Mouse (Mus musculus): ENCODE measurements around the gene Dnaaf1. TPM values are rescaled to one million over a fixed set of nuclear protein-coding genes. Genes with fewer than 3 reads are reported as not detected.
A peak's percentile ranks its signal among the peaks of the same experiment; 100 is the strongest.

The Dnaaf1 gene
- polyA plus RNA-seq, 1 experiment = not detected

DNA sequence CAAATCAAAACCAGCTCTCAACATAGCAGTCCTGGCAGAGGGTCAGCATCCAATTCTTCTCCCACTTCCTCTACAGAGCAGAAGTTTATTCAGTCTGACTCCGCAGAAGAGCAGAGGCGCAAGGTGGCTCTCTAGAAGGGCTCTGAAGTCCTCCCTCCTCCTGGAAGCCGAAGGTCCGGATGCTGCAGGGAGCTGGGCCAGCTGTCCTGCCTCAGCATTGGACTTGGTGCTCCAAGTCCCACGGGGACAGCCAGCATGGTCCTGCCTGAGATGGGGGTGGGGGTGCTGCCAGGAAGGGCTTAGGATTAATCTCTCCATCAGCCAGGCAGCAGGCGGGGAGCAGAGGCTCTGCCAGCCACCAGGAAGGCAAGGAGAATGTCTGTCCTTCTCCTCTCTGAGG is 60.3 kb downstream of the Dnaaf1 start, which contains the start of gene Kcng4:
Gene Kcng4 (minus strand): TSS at position 303 of the 400 bp plus-strand sequence.
- Histone ChIP-seq H3K27ac (ENCODE audit: insufficient read depth, low read depth, low read length) (0 out of 2 replicates have a peak within 1 kb of the TSS, but pooled peaks have one; percentile 14), H3K4me3 (ENCODE audit: insufficient read depth, low read depth, low read length) (no peak within 1 kb of the TSS), H3K4me1 (ENCODE audit: control insufficient read depth, insufficient read depth, low read length) (peaks cover 10% of the 10 kb centered on the region)
- WGBS = 41% methylated on average over 6 of the region's 6 CpGs
- TF ChIP-seq CTCF (IDR thresholded peaks at IDR 0.05; ENCODE audit: insufficient read depth, low read depth, low read length) = no peak
- no peak for TF ChIP-seq POLR2A (IDR thresholded peaks at IDR 0.05; ENCODE audit: insufficient read depth, low read depth, low read length)

GRCm38 (mm10) chr8:119635958-119636357 is 60.9 kb downstream of the Dnaaf1 start:
- Histone ChIP-seq H3K4me1 (ENCODE audit: control insufficient read depth, insufficient read depth, low read length) (peaks cover 10% of the 10 kb centered on the region), H3K27ac (ENCODE audit: insufficient read depth, low read depth, low read length) (0 out of 2 replicates have a peak overlapping the region, but pooled peaks have one; percentile 14), H3K4me3 (ENCODE audit: insufficient read depth, low read depth, low read length) (no peak overlapping the region)
- WGBS = 75% methylated on average over 2 of the region's 2 CpGs
- TF ChIP-seq POLR2A (IDR thresholded peaks at IDR 0.05; ENCODE audit: insufficient read depth, low read depth, low read length) (no peak), CTCF (IDR thresholded peaks at IDR 0.05; ENCODE audit: insufficient read depth, low read depth, low read length) (no peak)

DNA sequence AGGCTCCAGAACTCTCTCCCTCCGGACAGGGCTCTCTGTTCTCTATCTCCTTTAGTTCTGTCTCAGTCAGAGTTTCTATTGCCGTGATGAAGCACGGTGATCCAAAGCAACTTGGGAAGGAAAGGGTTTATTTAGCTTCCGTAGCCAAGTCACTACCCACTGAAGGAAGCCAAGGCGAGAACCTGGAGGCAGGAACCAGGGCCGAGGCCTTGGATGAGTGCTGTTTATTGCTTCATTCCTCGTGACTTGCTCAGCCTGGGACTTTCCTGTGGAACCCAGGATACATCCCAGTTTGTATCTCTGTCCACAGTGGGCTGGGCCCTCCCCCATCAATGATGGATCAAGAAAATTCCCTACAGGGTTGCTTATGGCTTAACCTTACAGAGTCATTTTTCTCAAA is 61.7 kb downstream of the Dnaaf1 start:
- Histone ChIP-seq H3K4me1 (ENCODE audit: control insufficient read depth, insufficient read depth, low read length) (peaks cover 10% of the 10 kb centered on the region), H3K4me3 (ENCODE audit: insufficient read depth, low read depth, low read length) (no peak overlapping the region), H3K27ac (ENCODE audit: insufficient read depth, low read depth, low read length) (no peak overlapping the region)
- 79% methylated on average over 7 of the region's 7 CpGs for WGBS
- TF ChIP-seq CTCF (IDR thresholded peaks at IDR 0.05; ENCODE audit: insufficient read depth, low read depth, low read length) (no peak), POLR2A (IDR thresholded peaks at IDR 0.05; ENCODE audit: insufficient read depth, low read depth, low read length) (no peak)

DNA sequence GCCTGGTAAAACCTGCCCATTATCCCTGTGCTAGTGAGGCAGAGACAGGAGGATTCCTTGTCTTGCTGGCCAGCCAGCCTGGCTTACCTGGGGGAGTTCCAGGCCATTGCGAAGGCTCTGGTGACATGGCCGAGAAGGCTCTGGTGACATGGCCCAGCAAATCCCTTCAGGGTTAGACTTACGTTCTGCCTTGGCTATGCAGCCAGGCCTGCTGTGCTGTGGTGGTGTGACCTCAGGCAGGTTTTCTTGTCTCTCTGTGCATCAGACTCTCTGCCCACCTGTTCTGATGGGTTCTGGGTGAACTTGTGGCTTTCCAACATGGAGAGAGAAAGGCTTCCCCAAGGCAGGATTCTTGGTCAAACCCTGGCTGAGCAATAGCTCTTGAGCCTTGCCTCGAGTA is 62.3 kb downstream of the Dnaaf1 start:
- H3K4me1 ChIP-seq (ENCODE audit: control insufficient read depth, insufficient read depth, low read length) = peaks cover 10% of the 10 kb centered on the region
- no peak overlapping the region for H3K4me3 ChIP-seq (ENCODE audit: insufficient read depth, low read depth, low read length)
- no peak overlapping the region for H3K27ac ChIP-seq (ENCODE audit: insufficient read depth, low read depth, low read length)
- no peak for TF ChIP-seq CTCF (IDR thresholded peaks at IDR 0.05; ENCODE audit: insufficient read depth, low read depth, low read length)
- 96% methylated on average over 4 of the region's 4 CpGs for WGBS

- TF ChIP-seq POLR2A (IDR thresholded peaks at IDR 0.05; ENCODE audit: insufficient read depth, low read depth, low read length) (no peak), CTCF (IDR thresholded peaks at IDR 0.05; ENCODE audit: insufficient read depth, low read depth, low read length) (no peak)
- WGBS = 67% methylated on average over 6 of the region's 6 CpGs
- Histone ChIP-seq H3K4me3 (ENCODE audit: insufficient read depth, low read depth, low read length) (no peak overlapping the region), H3K4me1 (ENCODE audit: control insufficient read depth, insufficient read depth, low read length) (peaks cover 10% of the 10 kb centered on the region), H3K27ac (ENCODE audit: insufficient read depth, low read depth, low read length) (no peak overlapping the region)
Measured at GRCm38 (mm10) chr8:119638261-119638660, 63.2 kb downstream of the Dnaaf1 start.

GRCm38 (mm10) chr8:119639798-119640197 is 64.8 kb downstream of the Dnaaf1 start:
- TF ChIP-seq CTCF (IDR thresholded peaks at IDR 0.05; ENCODE audit: insufficient read depth, low read depth, low read length) = no peak
- Histone ChIP-seq H3K27ac (ENCODE audit: insufficient read depth, low read depth, low read length) (no peak overlapping the region), H3K4me3 (ENCODE audit: insufficient read depth, low read depth, low read length) (no peak overlapping the region), H3K4me1 (ENCODE audit: control insufficient read depth, insufficient read depth, low read length) (peaks cover 10% of the 10 kb centered on the region)
- 56% methylated on average over 7 of the region's 7 CpGs for WGBS

- Histone ChIP-seq H3K4me1 (ENCODE audit: control insufficient read depth, insufficient read depth, low read length) (peaks cover 7% of the 10 kb centered on the region), H3K27ac (ENCODE audit: insufficient read depth, low read depth, low read length) (no peak overlapping the region), H3K4me3 (ENCODE audit: insufficient read depth, low read depth, low read length) (no peak overlapping the region)
- TF ChIP-seq POLR2A (IDR thresholded peaks at IDR 0.05; ENCODE audit: insufficient read depth, low read depth, low read length) (no peak), CTCF (IDR thresholded peaks at IDR 0.05; ENCODE audit: insufficient read depth, low read depth, low read length) (no peak)
- WGBS = 83% methylated on average over 5 of the region's 5 CpGs
Measured at GRCm38 (mm10) chr8:119641058-119641457, 66.0 kb downstream of the Dnaaf1 start.

GRCm38 (mm10) chr8:119642960-119643359 is 67.9 kb downstream of the Dnaaf1 start:
- no peak overlapping the region for H3K4me3 ChIP-seq (ENCODE audit: insufficient read depth, low read depth, low read length)
- WGBS = 88% methylated on average over 1 of the region's 1 CpGs
- H3K4me1 ChIP-seq (ENCODE audit: control insufficient read depth, insufficient read depth, low read length) = peaks cover 5% of the 10 kb centered on the region
- TF ChIP-seq CTCF (IDR thresholded peaks at IDR 0.05; ENCODE audit: insufficient read depth, low read depth, low read length) = no peak
- H3K27ac ChIP-seq (ENCODE audit: insufficient read depth, low read depth, low read length) = no peak overlapping the region

DNA sequence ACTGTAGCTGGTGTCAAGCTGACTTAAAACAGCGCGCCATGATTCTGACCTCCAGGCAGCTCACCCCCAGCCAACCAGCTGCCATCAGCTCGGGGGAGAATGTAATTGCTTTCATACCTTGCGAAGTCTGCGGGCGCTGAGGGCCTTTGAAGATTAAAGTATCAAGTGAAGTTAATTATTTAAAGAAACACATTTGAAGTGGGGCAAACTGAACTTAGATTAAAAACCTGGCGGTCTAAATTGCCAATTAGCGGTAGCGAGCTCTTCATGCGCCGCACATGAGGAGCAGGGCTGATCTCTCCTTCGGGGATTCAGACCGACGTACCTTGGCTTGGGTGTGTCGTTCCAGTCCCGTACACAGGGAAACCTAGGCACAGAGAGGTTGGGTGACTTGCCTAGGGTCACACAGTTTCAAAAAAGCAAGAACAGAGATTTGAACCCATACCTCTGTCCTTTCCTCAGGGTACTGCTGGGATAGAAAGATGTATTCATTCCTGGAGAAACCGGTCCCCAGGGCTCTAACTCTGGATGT is 69.5 kb downstream of the Dnaaf1 start:
- Histone ChIP-seq H3K4me3 (ENCODE audit: insufficient read depth, low read depth, low read length) (no peak overlapping the region), H3K27ac (ENCODE audit: insufficient read depth, low read depth, low read length) (0 out of 2 replicates have a peak overlapping the region, but pooled peaks have one; percentile 61), H3K4me1 (ENCODE audit: control insufficient read depth, insufficient read depth, low read length) (peaks cover 5% of the 10 kb centered on the region)
- WGBS = 85% methylated on average over 17 of the region's 17 CpGs
- TF ChIP-seq CTCF (IDR thresholded peaks at IDR 0.05; ENCODE audit: insufficient read depth, low read depth, low read length) (no peak), POLR2A (IDR thresholded peaks at IDR 0.05; ENCODE audit: insufficient read depth, low read depth, low read length) (no peak)
